Mouse (Mus musculus) C2C12 (cell line): ENCODE results near the gene Il13. TPM values are rescaled to one million over a fixed set of nuclear protein-coding genes. Genes with fewer than 3 reads are reported as not detected.

Source experiments
- H3K27me3 ChIP-seq: one replicate; pipeline ENCODE4 v1.6.1; 2011; ENCODE audit not compliant: control insufficient read depth, insufficient read depth, insufficient read length
- H3K36me3 ChIP-seq: one replicate; pipeline ENCODE4 v1.6.1; 2011; ENCODE audit not compliant: control insufficient read depth, insufficient read depth
- H3K4me3 ChIP-seq: one replicate; pipeline ENCODE4 v1.5.1; 2011; ENCODE audit warnings: mild to moderate bottlenecking, control low read depth; ENCODE audit not compliant: poor library complexity, insufficient read depth, severe bottlenecking
- H3K79me2 ChIP-seq: one replicate; pipeline ENCODE4 v1.6.1; 2011; ENCODE audit not compliant: control insufficient read depth, insufficient read depth
- H3K79me3 ChIP-seq: one replicate; pipeline ENCODE4 v1.6.1; 2011; ENCODE audit warnings: low read depth, control low read depth
- H3ac ChIP-seq: one replicate; pipeline ENCODE3; 2011; ENCODE audit warnings: low read depth; ENCODE audit not compliant: control insufficient read depth, insufficient read length
- CEBPB ChIP-seq: IDR thresholded peaks from one replicate; pipeline ENCODE4 v1.6.1; 2011; ENCODE audit warnings: low read depth, mild to moderate bottlenecking, control low read depth, moderate library complexity
- CTCF ChIP-seq: IDR thresholded peaks from one replicate; pipeline ENCODE4 v1.5.1; 2011; ENCODE audit not compliant: control insufficient read depth, insufficient read depth, insufficient read length
- FOSL1 ChIP-seq: IDR thresholded peaks from one replicate; pipeline ENCODE4 v1.8.0; 2011; ENCODE audit warnings: mild to moderate bottlenecking, low read length; ENCODE audit not compliant: poor library complexity, insufficient read depth, severe bottlenecking
- MAX ChIP-seq: IDR thresholded peaks from one replicate; pipeline ENCODE4 v1.6.1; 2011; ENCODE audit warnings: mild to moderate bottlenecking, control low read depth
- MYOD1 ChIP-seq: IDR thresholded peaks from one replicate; pipeline ENCODE4 v1.6.1; 2011; ENCODE audit warnings: low read depth; ENCODE audit not compliant: control insufficient read depth, insufficient read length
- MYOG ChIP-seq: IDR thresholded peaks from one replicate; pipeline ENCODE4 v1.6.1; 2011; ENCODE audit not compliant: control insufficient read depth, insufficient read length; ENCODE audit errors: extremely low read depth
- USF1 ChIP-seq: IDR thresholded peaks from one replicate; pipeline ENCODE4 v1.6.1; 2011; ENCODE audit warnings: low read depth, mild to moderate bottlenecking, control low read depth, moderate library complexity
- polyA plus RNA-seq: library from polyadenylated mRNA; unstranded; fragments of >200 nt; fragmentation: generic; extraction: Trizol; gene quantifications from one replicate; pipeline ENCODE4 v1.2.1, GENCODE M21; 2012; ENCODE audit warnings: missing spikeins

The Il13 gene
- polyA plus RNA-seq, 1 experiment = not detected

- H3K36me3 ChIP-seq = peaks cover 52% of the 10 kb centered on the region
These were observed 20.5 kb upstream of the Il13 start for GRCm38 (mm10) chr11:53655043-53655442.

GRCm38 (mm10) chr11:53652427-53652826, 17.9 kb upstream of the Il13 start:
- TF ChIP-seq CTCF (no peak), MYOD1 (no peak), CEBPB (no peak), USF1 (no peak), MYOG (no peak), FOSL1 (no peak), MAX (no peak)
- Histone ChIP-seq H3K36me3 (peaks cover 68% of the 10 kb centered on the region), H3K4me3 (no peak overlapping the region)

More at GRCm38 (mm10) chr11:53655043-53655442, 20.5 kb upstream of the Il13 start:
- no peak for TF ChIP-seq MYOD1
- no peak for TF ChIP-seq FOSL1
- TF ChIP-seq CTCF = no peak
- no peak for TF ChIP-seq CEBPB
- TF ChIP-seq MYOG = no peak
- no peak for TF ChIP-seq MAX
- TF ChIP-seq USF1 = no peak
- no peak overlapping the region for H3ac ChIP-seq
- H3K79me2 ChIP-seq = no peaks in the 10 kb centered on the region
- no peaks in the 10 kb centered on the region for H3K79me3 ChIP-seq
- no peak overlapping the region for H3K4me3 ChIP-seq
- H3K27me3 ChIP-seq = no peaks in the 10 kb centered on the region

DNA sequence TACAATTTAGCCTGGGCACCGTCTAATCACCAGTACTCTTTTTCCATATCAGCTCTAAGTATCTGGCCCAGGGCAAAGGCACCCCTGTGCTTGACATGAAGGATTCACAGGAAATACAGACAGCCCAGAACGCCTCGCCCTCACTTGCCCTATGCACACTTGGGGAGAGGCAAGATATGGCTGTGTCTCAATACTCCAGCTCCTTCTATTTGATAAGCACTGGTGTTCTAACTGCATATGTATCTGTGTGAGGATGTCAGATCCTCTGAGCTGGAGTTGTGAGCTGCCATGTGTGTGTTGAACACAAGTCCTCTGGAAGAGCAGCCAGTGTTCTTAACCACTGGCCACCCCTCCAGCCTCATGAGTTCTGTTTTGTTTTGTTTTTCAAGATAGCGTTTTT, 16.9 kb upstream of the Il13 start:
- TF ChIP-seq USF1 = no peak
- no peak for TF ChIP-seq CTCF
- no peak for TF ChIP-seq FOSL1
- no peak for TF ChIP-seq CEBPB
- no peak for TF ChIP-seq MYOD1
- TF ChIP-seq MAX = no peak
- no peak for TF ChIP-seq MYOG

More at GRCm38 (mm10) chr11:53652427-53652826, 17.9 kb upstream of the Il13 start:
- Histone ChIP-seq H3ac (no peak overlapping the region), H3K79me2 (no peaks in the 10 kb centered on the region), H3K79me3 (no peaks in the 10 kb centered on the region), H3K27me3 (no peaks in the 10 kb centered on the region)

DNA sequence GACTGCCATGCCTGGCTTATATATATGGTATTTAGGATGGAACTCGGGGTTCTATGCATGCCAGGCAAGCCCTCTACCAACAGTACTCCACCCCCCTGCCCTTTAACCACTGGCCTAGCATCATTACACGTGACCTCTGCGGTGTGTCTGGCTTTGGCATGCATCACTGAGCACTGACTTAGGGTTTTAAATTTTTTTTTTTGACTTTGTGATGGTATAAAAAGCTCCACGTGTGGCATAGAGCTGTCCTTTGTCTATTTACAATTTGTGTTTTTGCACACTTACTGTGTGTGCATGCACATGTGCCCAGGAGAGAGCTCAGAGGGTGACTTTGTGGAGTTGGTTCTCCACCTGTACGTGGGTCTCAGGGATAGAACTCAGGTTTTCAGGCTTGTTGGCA, 9.5 kb upstream of the Il13 start:
- no peak overlapping the region for H3K4me3 ChIP-seq
- H3K36me3 ChIP-seq = peaks cover 6% of the 10 kb centered on the region
- H3ac ChIP-seq = no peak overlapping the region
- H3K27me3 ChIP-seq = peaks cover 6% of the 10 kb centered on the region
- TF ChIP-seq USF1 (no peak), CTCF (no peak), MYOG (no peak), FOSL1 (no peak), MAX (no peak), MYOD1 (no peak), CEBPB (no peak)
- no peaks in the 10 kb centered on the region for H3K79me3 ChIP-seq
- no peaks in the 10 kb centered on the region for H3K79me2 ChIP-seq

More for the DNA sequence above, 16.9 kb upstream of the Il13 start:
- Histone ChIP-seq H3K79me3 (no peaks in the 10 kb centered on the region), H3ac (no peak overlapping the region), H3K79me2 (no peaks in the 10 kb centered on the region), H3K4me3 (no peak overlapping the region), H3K36me3 (peaks cover 68% of the 10 kb centered on the region), H3K27me3 (no peaks in the 10 kb centered on the region)

GRCm38 (mm10) chr11:53642744-53643279, 8.3 kb upstream of the Il13 start:
- Histone ChIP-seq H3K79me2 (no peaks in the 10 kb centered on the region), H3K4me3 (no peak overlapping the region), H3ac (no peak overlapping the region), H3K36me3 (no peaks in the 10 kb centered on the region), H3K79me3 (no peaks in the 10 kb centered on the region), H3K27me3 (peaks cover 6% of the 10 kb centered on the region)
- TF ChIP-seq FOSL1 (no peak), MYOD1 (no peak), USF1 (no peak), CTCF (no peak), MAX (no peak), CEBPB (no peak), MYOG (no peak)
